Mouse (Mus musculus) heart, postnatal 0 days (tissue): ENCODE measurements at regions not wholly inside any gene's neighbourhood (a gene's known extent, or its start where the extent isn't known, plus 50 kb on each side); places are given as distances from the start of the nearest gene placed in this dataset.

ENCODE experiments used
- CTCF ChIP-seq: IDR thresholded peaks from 2 replicates; pipeline ENCODE4 v1.5.1; 2016; ENCODE audit warnings: antibody characterized with exemption, control low read depth, low read depth
- EP300 ChIP-seq: IDR thresholded peaks from 2 replicates; pipeline ENCODE4 v1.6.1; 2016; ENCODE audit warnings: antibody characterized with exemption, low read depth

- TF ChIP-seq EP300 (no peak), CTCF (no peak)
These were observed 186.8 kb downstream of the Gm10260 start for GRCm38 (mm10) chr13:97573601-97574000.
